Mouse (Mus musculus) frontal cortex, postnatal 36 days (tissue): ENCODE data around the gene Myh9.

Source experiments
- DNase-seq, 2 experiments: peaks; one replicate each; pipeline ENCODE4 v3.0.0; 2022; ENCODE audit warnings: low spot score in 2 of 2

Gene Myh9

DNA sequence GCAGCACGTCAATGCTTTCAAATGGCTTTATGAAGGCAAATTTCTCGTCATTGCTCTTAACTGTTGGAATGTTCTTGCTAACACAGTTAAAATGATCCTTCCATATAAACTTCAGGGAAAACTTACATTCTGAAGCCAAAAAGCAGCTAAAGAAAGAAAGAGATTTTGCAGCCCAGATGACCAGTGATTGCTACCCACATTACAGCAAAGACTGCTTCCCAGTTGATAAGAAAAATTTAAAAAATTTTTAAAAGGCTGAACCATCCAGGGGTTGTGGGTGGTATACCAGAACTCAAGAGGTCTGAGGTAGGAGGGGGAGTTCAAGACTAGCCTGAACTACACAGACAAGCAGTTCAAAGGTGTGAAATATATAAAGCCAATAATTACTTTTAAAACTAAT lies 1.1 kb upstream of the Myh9 start:
- no peak for DNase-seq

DNA sequence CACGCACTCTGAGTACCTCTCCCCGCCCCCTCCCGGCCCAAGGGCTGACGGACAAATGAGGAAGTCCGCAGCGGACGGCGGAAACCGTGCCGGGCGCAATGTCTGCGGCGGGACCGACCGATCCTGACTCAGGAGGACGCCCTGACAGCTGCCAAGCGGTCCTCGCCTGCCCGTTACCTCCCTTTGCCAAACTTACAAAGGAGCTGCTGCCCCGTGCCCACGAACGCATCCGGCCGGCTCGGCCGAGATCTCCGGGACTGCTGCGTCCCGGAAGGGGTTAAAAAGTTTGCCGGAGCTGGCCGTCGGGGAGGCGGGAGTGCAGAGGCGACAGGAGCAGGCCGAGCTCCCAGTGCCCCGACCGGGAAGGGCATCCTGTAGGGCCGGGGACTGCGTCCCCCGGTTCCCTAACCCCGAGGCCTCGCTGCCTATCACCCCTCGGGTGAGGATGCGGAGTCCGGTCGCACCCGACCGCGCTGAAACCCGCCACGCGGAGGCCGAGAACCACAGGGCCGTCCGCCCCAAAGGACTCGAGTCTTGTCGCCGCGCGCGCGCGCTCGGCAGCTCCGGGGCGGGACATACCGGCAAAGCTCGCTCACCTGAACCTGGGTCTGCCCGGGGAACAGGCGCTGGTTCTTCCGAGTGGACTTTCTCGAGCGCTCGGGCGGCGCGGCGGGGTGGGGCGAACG lies 471 bp downstream of the Myh9 start:
- peak; percentile 24 to 50 for DNase-seq

- DNase-seq: no peak
Observed at GRCm38 (mm10) chr15:77840450-77841360, 1.3 kb downstream of the Myh9 start.

- DNase-seq: no peak
Observed at GRCm38 (mm10) chr15:77839529-77840286, 2.3 kb downstream of the Myh9 start.

DNA sequence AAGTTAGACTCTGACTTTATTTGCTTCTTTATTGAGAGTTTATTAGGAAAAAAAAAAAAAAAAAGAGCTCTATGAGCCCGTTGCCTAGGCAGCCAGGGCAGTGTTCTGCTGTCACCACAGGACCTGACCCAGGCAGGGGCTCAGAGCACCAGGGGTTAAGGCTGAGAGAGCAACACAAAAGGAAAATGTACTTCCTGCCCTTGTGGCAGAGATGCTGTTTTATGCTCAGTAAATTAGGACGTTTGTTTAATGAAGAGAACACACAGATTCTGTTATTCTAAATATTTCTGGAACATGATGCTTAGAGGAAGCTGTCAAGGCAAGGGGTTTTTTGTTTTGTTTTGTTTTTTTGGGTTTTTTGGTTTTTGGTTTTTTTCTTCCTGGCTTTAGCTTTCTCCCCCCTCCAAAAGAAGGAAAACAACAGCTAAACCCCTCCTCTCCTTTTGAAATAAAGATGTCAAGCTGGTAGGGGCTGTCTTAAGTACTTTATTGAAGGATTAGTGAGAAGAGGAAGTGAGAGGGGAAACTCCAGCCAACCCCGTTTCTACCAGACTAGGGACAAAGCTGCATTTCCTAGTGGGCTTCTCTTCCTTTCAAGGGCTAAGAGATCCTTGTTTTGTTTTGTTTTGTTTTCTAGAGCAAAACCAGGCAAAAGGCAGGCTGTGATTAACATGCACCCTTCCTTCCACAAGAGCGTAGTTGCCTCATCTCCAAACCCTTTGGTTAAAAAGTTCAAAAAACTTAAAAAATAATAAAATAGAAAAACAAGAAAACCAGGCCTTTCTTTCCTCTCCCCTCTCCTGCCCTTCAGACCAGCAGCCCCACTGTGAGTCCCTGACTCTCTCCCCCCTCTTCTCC lies 3.2 kb downstream of the Myh9 start:
- no peak for DNase-seq

DNA sequence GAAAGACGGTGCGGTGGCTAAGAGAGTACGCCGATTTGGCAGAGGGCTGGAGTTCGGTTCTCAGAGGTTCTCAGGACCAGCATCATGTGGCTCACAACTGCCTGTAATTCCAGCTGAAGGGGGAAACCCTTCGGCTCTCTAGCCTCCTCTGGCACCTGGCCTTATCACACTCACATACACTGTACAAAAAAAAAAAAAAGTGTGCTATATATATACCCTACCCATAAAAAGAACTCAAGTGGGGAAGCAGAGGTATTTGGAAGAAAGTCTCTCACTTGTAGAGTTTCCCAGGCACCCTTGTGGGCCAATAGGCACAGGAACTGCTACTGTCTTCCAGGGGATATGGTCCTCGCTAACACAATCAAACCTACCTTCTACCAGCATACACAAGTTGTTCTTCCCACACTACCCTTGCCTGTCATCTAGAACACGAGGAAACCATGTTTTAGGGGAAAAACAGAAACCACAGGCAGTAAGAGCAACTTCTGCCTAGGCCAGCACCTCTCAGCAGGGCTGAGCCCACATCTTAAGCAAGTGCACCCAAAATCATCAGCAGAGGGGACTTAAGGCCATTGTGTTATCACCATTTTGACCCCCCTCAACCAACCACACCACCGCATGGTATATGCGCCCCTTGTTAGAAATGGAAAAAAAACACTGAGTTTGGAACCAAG lies 4.4 kb downstream of the Myh9 start:
- no peak for DNase-seq

GRCm38 (mm10) chr15:77836692-77837443 lies 5.1 kb downstream of the Myh9 start:
- no peak for DNase-seq

- DNase-seq: no peak
Observed at GRCm38 (mm10) chr15:77835930-77836653, 5.9 kb downstream of the Myh9 start.

- DNase-seq: no peak
Observed at GRCm38 (mm10) chr15:77834336-77835268, 7.4 kb downstream of the Myh9 start.

- no peak for DNase-seq
Observed at GRCm38 (mm10) chr15:77833731-77834130, 8.2 kb downstream of the Myh9 start.

GRCm38 (mm10) chr15:77833083-77833482 lies 8.9 kb downstream of the Myh9 start:
- no peak for DNase-seq

- DNase-seq: no peak
Observed at GRCm38 (mm10) chr15:77832458-77832904, 9.5 kb downstream of the Myh9 start.

- DNase-seq: no peak
Observed at GRCm38 (mm10) chr15:77831754-77832457, 10.1 kb downstream of the Myh9 start.

GRCm38 (mm10) chr15:77831138-77831579 lies 10.8 kb downstream of the Myh9 start:
- DNase-seq: no peak

- DNase-seq: no peak
Observed at GRCm38 (mm10) chr15:77830481-77831137, 11.4 kb downstream of the Myh9 start.

DNA sequence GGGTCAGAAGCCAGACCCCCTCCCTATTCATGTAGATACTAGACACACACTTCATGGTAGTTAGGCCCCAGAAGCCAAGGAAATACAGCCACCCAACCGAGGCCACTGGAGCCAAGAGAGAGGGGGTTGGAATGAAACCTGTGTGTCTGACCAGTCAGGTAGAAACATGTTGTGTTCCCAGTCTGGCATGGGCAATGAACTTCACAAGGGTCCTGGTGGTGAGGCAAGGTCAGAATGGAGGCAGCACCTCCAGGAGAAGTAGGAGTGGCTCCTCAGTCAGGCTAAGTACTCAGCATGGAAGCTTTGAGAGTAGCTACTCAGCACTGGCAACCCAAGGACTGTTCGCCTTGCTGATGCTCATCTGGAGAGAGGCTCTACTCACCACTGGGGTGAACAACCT lies 12.4 kb downstream of the Myh9 start:
- DNase-seq: no peak

GRCm38 (mm10) chr15:77828910-77829309 lies 13.1 kb downstream of the Myh9 start:
- DNase-seq: no peak
